Mouse (Mus musculus): ENCODE results near the gene Nr4a1. TPM values are rescaled to one million over a fixed set of nuclear protein-coding genes. Genes with fewer than 3 reads are reported as not detected.

The Nr4a1 gene
- polyA plus RNA-seq, 1 experiment from 2014 or later = 14.7 TPM

- H3K27ac ChIP-seq = no peak overlapping the region
- no peak overlapping the region for H3K4me3 ChIP-seq
- WGBS = 77% methylated on average over 6 of the region's 6 CpGs
- no peaks in the 10 kb centered on the region for H3K36me3 ChIP-seq
- H3K27me3 ChIP-seq = no peaks in the 10 kb centered on the region
- no peak for ATAC-seq (ENCODE audit: insufficient number of reproducible peaks, low FRiP score, low TSS enrichment, low read depth)
- peaks cover 9% of the 10 kb centered on the region; the same call in 1 of the 2 replicates for H3K4me1 ChIP-seq
- no peak overlapping the region for H3K9ac ChIP-seq
- no peaks in the 10 kb centered on the region for H3K9me3 ChIP-seq
- no peak overlapping the region for H3K4me2 ChIP-seq
These were observed 66.0 kb downstream of the Nr4a1 start for GRCm38 (mm10) chr15:101320010-101320617.

GRCm38 (mm10) chr15:101320618-101321041, 66.6 kb downstream of the Nr4a1 start:
- ATAC-seq (ENCODE audit: insufficient number of reproducible peaks, low FRiP score, low TSS enrichment, low read depth) = no peak
- Histone ChIP-seq H3K9ac (no peak overlapping the region), H3K4me1 (peaks cover 7% of the 10 kb centered on the region; the same call in 1 of the 2 replicates), H3K27ac (no peak overlapping the region), H3K36me3 (no peaks in the 10 kb centered on the region), H3K4me2 (no peak overlapping the region), H3K27me3 (no peaks in the 10 kb centered on the region), H3K4me3 (no peak overlapping the region), H3K9me3 (no peaks in the 10 kb centered on the region)
- 43% methylated on average over 6 of the region's 6 CpGs for WGBS

- Histone ChIP-seq H3K4me2 (no peak overlapping the region), H3K27ac (no peak overlapping the region), H3K4me1 (peaks cover 3% of the 10 kb centered on the region; the same call in 1 of the 2 replicates), H3K9ac (no peak overlapping the region), H3K4me3 (no peak overlapping the region), H3K9me3 (no peaks in the 10 kb centered on the region), H3K27me3 (no peaks in the 10 kb centered on the region), H3K36me3 (no peaks in the 10 kb centered on the region)
- no peak for ATAC-seq (ENCODE audit: insufficient number of reproducible peaks, low FRiP score, low TSS enrichment, low read depth)
- WGBS = 51% methylated on average over 5 of the region's 5 CpGs
These were observed 67.1 kb downstream of the Nr4a1 start for GRCm38 (mm10) chr15:101321126-101321525.

GRCm38 (mm10) chr15:101322106-101322505, 68.0 kb downstream of the Nr4a1 start:
- no peak overlapping the region for H3K4me2 ChIP-seq
- H3K4me3 ChIP-seq = no peak overlapping the region
- H3K4me1 ChIP-seq = peaks cover 2% of the 10 kb centered on the region; the same call in 1 of the 2 replicates
- no peaks in the 10 kb centered on the region for H3K36me3 ChIP-seq
- no peak overlapping the region for H3K27ac ChIP-seq
- no peaks in the 10 kb centered on the region for H3K27me3 ChIP-seq
- 84% methylated on average over 5 of the region's 5 CpGs for WGBS
- ATAC-seq (ENCODE audit: insufficient number of reproducible peaks, low FRiP score, low TSS enrichment, low read depth) = no peak
- H3K9ac ChIP-seq = no peak overlapping the region
- no peaks in the 10 kb centered on the region for H3K9me3 ChIP-seq

- H3K4me1 ChIP-seq = peaks cover 6% of the 10 kb centered on the region; the same call in 1 of the 2 replicates
- H3K27ac ChIP-seq = no peak overlapping the region
- no peak for ATAC-seq (ENCODE audit: insufficient number of reproducible peaks, low FRiP score, low TSS enrichment, low read depth)
These were observed 68.6 kb downstream of the Nr4a1 start for GRCm38 (mm10) chr15:101322640-101323039.

GRCm38 (mm10) chr15:101323511-101323910, 69.4 kb downstream of the Nr4a1 start:
- no peak overlapping the region for H3K4me2 ChIP-seq
- H3K27ac ChIP-seq = no peak overlapping the region
- no peaks in the 10 kb centered on the region for H3K9me3 ChIP-seq
- ATAC-seq (ENCODE audit: insufficient number of reproducible peaks, low FRiP score, low TSS enrichment, low read depth) = no peak
- no peak overlapping the region for H3K4me3 ChIP-seq
- WGBS = 87% methylated on average over 5 of the region's 5 CpGs
- no peak overlapping the region for H3K9ac ChIP-seq
- H3K4me1 ChIP-seq = peaks cover 6% of the 10 kb centered on the region; the same call in 1 of the 2 replicates
- H3K36me3 ChIP-seq = no peaks in the 10 kb centered on the region
- H3K27me3 ChIP-seq = no peaks in the 10 kb centered on the region

More at GRCm38 (mm10) chr15:101322640-101323039, 68.6 kb downstream of the Nr4a1 start:
- no peaks in the 10 kb centered on the region for H3K27me3 ChIP-seq
- no peak overlapping the region for H3K4me2 ChIP-seq
- H3K36me3 ChIP-seq = no peaks in the 10 kb centered on the region
- H3K9me3 ChIP-seq = no peaks in the 10 kb centered on the region
- no peak overlapping the region for H3K9ac ChIP-seq
- 82% methylated on average over 7 of the region's 7 CpGs for WGBS
- no peak overlapping the region for H3K4me3 ChIP-seq

Other genes starting within 250 kb of the Nr4a1 start
- not detected in 2 replicates for gene Gm47841, start 206.9 kb upstream of the Nr4a1 start, polyA plus RNA-seq (2015; fragmentation: Nextera tagmentation; extraction: Ambion mirVana)
- gene Fignl2, start 175.7 kb upstream of the Nr4a1 start, polyA plus RNA-seq (2015; fragmentation: Nextera tagmentation; extraction: Ambion mirVana) = 0.09 and 0.12 TPM in 2 replicates
- gene Ankrd33, start 138.5 kb upstream of the Nr4a1 start, polyA plus RNA-seq (2015; fragmentation: Nextera tagmentation; extraction: Ambion mirVana) = not detected in 2 replicates
- 16.3 and 17.7 TPM in 2 replicates for gene Acvrl1, start 125.7 kb upstream of the Nr4a1 start, polyA plus RNA-seq (2015; fragmentation: Nextera tagmentation; extraction: Ambion mirVana)
- 8.4 and 10.9 TPM in 2 replicates for gene Acvr1b, start 80.2 kb upstream of the Nr4a1 start, polyA plus RNA-seq (2015; fragmentation: Nextera tagmentation; extraction: Ambion mirVana)
- gene Grasp, start 30.1 kb upstream of the Nr4a1 start, polyA plus RNA-seq (2015; fragmentation: Nextera tagmentation; extraction: Ambion mirVana) = 5.3 and 7.2 TPM in 2 replicates
- gene Atg101, start 30.0 kb downstream of the Nr4a1 start, polyA plus RNA-seq (2015; fragmentation: Nextera tagmentation; extraction: Ambion mirVana) = 69.7 and 69.9 TPM in 2 replicates
- 0.50 and 0.84 TPM in 2 replicates for gene 6030408B16Rik, start 38.9 kb downstream of the Nr4a1 start, polyA plus RNA-seq (2015; fragmentation: Nextera tagmentation; extraction: Ambion mirVana)
- gene Krt80, start 115.9 kb downstream of the Nr4a1 start, polyA plus RNA-seq (2015; fragmentation: Nextera tagmentation; extraction: Ambion mirVana) = 22.6 and 25.3 TPM in 2 replicates
- gene Krt7, start 156.8 kb downstream of the Nr4a1 start, polyA plus RNA-seq (2015; fragmentation: Nextera tagmentation; extraction: Ambion mirVana) = 162 and 164 TPM in 2 replicates
- gene Krt87, start 184.5 kb downstream of the Nr4a1 start, polyA plus RNA-seq (2015; fragmentation: Nextera tagmentation; extraction: Ambion mirVana) = 3.0 and 3.6 TPM in 2 replicates
- gene Krt88, start 193.5 kb downstream of the Nr4a1 start, polyA plus RNA-seq (2015; fragmentation: Nextera tagmentation; extraction: Ambion mirVana) = not detected in 2 replicates
- gene Krt81, start 209.5 kb downstream of the Nr4a1 start, polyA plus RNA-seq (2015; fragmentation: Nextera tagmentation; extraction: Ambion mirVana) = 0.35 and 1.3 TPM in 2 replicates
- 0.27 and 0.28 TPM in 2 replicates for gene Krt86, start 219.2 kb downstream of the Nr4a1 start, polyA plus RNA-seq (2015; fragmentation: Nextera tagmentation; extraction: Ambion mirVana)
- 0.58 and 1.7 TPM in 2 replicates for gene Krt83, start 237.2 kb downstream of the Nr4a1 start, polyA plus RNA-seq (2015; fragmentation: Nextera tagmentation; extraction: Ambion mirVana)

Data from limb, embryonic 15.5 days (tissue).